Mouse (Mus musculus) megakaryocyte, embryonic 14.5 days (primary cell): ENCODE measurements around the gene Cdkn1c.

Source experiments
- FLI1 ChIP-seq: IDR thresholded peaks from 2 replicates; pipeline ENCODE4 v1.6.1; 2012; ENCODE audit warnings: low read length, inconsistent platforms, mixed read lengths
- GATA1 ChIP-seq: IDR thresholded peaks from 3 replicates; pipeline ENCODE4 v1.6.1; 2012; ENCODE audit warnings: mixed read lengths, low read length, inconsistent platforms, borderline replicate concordance

DNA sequence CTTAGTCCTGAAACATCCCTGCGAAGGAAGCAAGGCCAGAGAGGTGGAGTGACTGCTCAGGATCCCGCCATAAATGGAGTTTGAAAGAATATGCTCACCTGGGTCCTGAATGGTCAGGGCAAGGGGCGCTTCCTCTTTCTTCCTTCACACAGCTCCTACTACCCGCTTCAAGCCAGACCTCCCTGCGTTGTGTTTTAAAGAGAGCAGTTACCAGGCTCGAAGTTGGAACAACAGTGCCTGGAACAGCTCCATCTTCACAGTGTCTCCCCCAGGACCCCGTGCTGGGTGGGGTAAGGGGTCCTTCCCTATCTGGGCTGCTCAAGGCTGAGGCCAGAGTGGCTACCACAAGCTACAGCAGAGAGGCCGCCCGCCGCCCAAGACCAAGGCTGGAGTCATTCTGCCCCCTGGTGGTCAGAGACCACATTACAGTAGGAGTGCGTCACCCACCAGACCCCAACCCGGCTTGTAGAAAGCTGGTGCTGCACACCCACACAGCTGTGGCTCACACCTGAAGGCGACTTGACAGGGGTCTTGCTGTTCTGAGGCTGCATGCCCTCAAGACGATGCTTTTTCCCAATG, 5.3 kb upstream of the Cdkn1c start:
- TF ChIP-seq FLI1 (no peak), GATA1 (no peak)
